Mouse (Mus musculus) MEL (cell line): ENCODE data around the gene Spon2. TPM values are rescaled to one million over a fixed set of nuclear protein-coding genes. Genes with fewer than 3 reads are reported as not detected.

ENCODE experiments used
- DNase-seq: peaks from one replicate; pipeline ENCODE4 v3.0.0; 2011; ENCODE audit warnings: low read depth, low spot score
- H3K27ac ChIP-seq: 2 replicates; pipeline ENCODE4 v1.5.1; 2012; ENCODE audit warnings: low read depth, mild to moderate bottlenecking, control low read depth, low read length, moderate library complexity; ENCODE audit not compliant: control insufficient read depth
- H3K27me3 ChIP-seq, 2 experiments: fragments of 150-350 bp in 1 of 2; sonication (generic) in 1 of 2; 2 replicates each; pipeline ENCODE4 v1.6.1; 2012; ENCODE audit warnings: low read length in 2 of 2, mild to moderate bottlenecking in 2 of 2, improper control_type of control experiment in 1 of 2, moderate library complexity in 1 of 2; ENCODE audit not compliant: insufficient read depth in 2 of 2, control insufficient read depth in 1 of 2
- H3K36me3 ChIP-seq, 2 experiments: 2 replicates each; pipeline ENCODE4 v1.6.1; 2012 to 2014; ENCODE audit warnings: low read length in 2 of 2, improper control_type of control experiment in 1 of 2, inconsistent platforms in 1 of 2, mild to moderate bottlenecking in 1 of 2; ENCODE audit not compliant: insufficient read depth in 2 of 2, control insufficient read depth in 1 of 2
- H3K4me1 ChIP-seq, 2 experiments: fragments of 150-350 bp in 1 of 2; sonication (generic) in 1 of 2; 2 replicates each; pipeline ENCODE4 v1.6.1; 2012; ENCODE audit warnings: low read length in 2 of 2, improper control_type of control experiment in 1 of 2, mild to moderate bottlenecking in 1 of 2; ENCODE audit not compliant: insufficient read depth in 2 of 2, control insufficient read depth in 1 of 2
- H3K4me3 ChIP-seq, 2 experiments: fragments of 150-350 bp in 1 of 2; sonication (generic) in 1 of 2; 2 replicates each; pipeline ENCODE4 v1.5.1; 2012; ENCODE audit warnings: low read depth in 2 of 2, low read length in 2 of 2, mild to moderate bottlenecking in 2 of 2, moderate library complexity in 2 of 2, control low read depth in 1 of 2, improper control_type of control experiment in 1 of 2; ENCODE audit not compliant: control insufficient read depth in 1 of 2, insufficient read depth in 1 of 2
- H3K79me2 ChIP-seq: 2 replicates; pipeline ENCODE4 v1.6.1; 2012; ENCODE audit warnings: mild to moderate bottlenecking, low read length, moderate library complexity; ENCODE audit not compliant: control insufficient read depth, poor library complexity, insufficient read depth
- H3K9ac ChIP-seq: 2 replicates; pipeline ENCODE4 v1.6.1; 2012; ENCODE audit warnings: low read depth, mild to moderate bottlenecking, control low read depth, low read length, moderate library complexity; ENCODE audit not compliant: control insufficient read depth, poor library complexity, severe bottlenecking
- H3K9me3 ChIP-seq: fragments of 150-350 bp; sonication (generic); replicated peaks from 2 replicates; pipeline ENCODE4 v1.6.1; 2012; ENCODE audit warnings: mild to moderate bottlenecking, low read length, improper control_type of control experiment, moderate library complexity; ENCODE audit not compliant: insufficient read depth
- EP300 ChIP-seq, 2 experiments: IDR thresholded peaks; 2 replicates each; pipeline ENCODE4 v1.6.1; 2011; ENCODE audit warnings: improper control_type of control experiment in 2 of 2, low read length in 2 of 2, low read depth in 1 of 2, mild to moderate bottlenecking in 1 of 2
- ETS1 ChIP-seq: IDR thresholded peaks from 2 replicates; pipeline ENCODE4 v1.6.1; 2012; ENCODE audit warnings: low read depth, mild to moderate bottlenecking, inconsistent platforms, low read length, improper control_type of control experiment, moderate library complexity
- GABPA ChIP-seq: IDR thresholded peaks from 2 replicates; pipeline ENCODE4 v1.6.1; 2012; ENCODE audit warnings: low read depth, mild to moderate bottlenecking, inconsistent platforms, low read length, improper control_type of control experiment, moderate library complexity
- MAX ChIP-seq: IDR thresholded peaks from 2 replicates; pipeline ENCODE4 v1.6.1; 2011; ENCODE audit warnings: low read length, improper control_type of control experiment
- MAZ ChIP-seq: IDR thresholded peaks from 2 replicates; pipeline ENCODE4 v1.6.1; 2012; ENCODE audit warnings: low read depth, mild to moderate bottlenecking, inconsistent platforms, low read length, improper control_type of control experiment
- MEF2A ChIP-seq: IDR thresholded peaks from 2 replicates; pipeline ENCODE4 v1.6.1; 2014; ENCODE audit warnings: low read depth, mild to moderate bottlenecking, inconsistent platforms, low read length, improper control_type of control experiment; ENCODE audit not compliant: poor library complexity, insufficient replicate concordance, severe bottlenecking; ENCODE audit errors: extremely low read depth
- MYB ChIP-seq: IDR thresholded peaks from 2 replicates; pipeline ENCODE4 v1.6.1; 2011; ENCODE audit warnings: mild to moderate bottlenecking, low read depth, low read length, improper control_type of control experiment
- MYC ChIP-seq: IDR thresholded peaks from 2 replicates; pipeline ENCODE4 v1.6.1; 2011; ENCODE audit warnings: low read depth, mild to moderate bottlenecking, low read length, improper control_type of control experiment, moderate library complexity
- POLR2AphosphoS5 ChIP-seq: IDR thresholded peaks from 2 replicates; pipeline ENCODE4 v1.6.1; 2012; ENCODE audit warnings: low read depth, borderline replicate concordance, mild to moderate bottlenecking, inconsistent platforms, low read length, moderate library complexity, mixed read lengths
- RCOR1 ChIP-seq: IDR thresholded peaks from 2 replicates; pipeline ENCODE4 v1.6.1; 2012; ENCODE audit warnings: low read depth, mild to moderate bottlenecking, inconsistent platforms, low read length, improper control_type of control experiment
- SMC3 ChIP-seq: IDR thresholded peaks from 2 replicates; pipeline ENCODE4 v1.6.1; 2011; ENCODE audit warnings: low read depth, low read length, improper control_type of control experiment
- TAL1 ChIP-seq: IDR thresholded peaks from 2 replicates; pipeline ENCODE4 v1.6.1; 2012; ENCODE audit warnings: mild to moderate bottlenecking, inconsistent platforms, low read length, moderate library complexity, mixed read lengths
- TBP ChIP-seq: IDR thresholded peaks from 2 replicates; pipeline ENCODE4 v1.8.0; 2011; ENCODE audit warnings: low read depth, low read length, improper control_type of control experiment
- TCF12 ChIP-seq: IDR thresholded peaks from 2 replicates; pipeline ENCODE4 v1.6.1; 2014; ENCODE audit warnings: low read depth, mild to moderate bottlenecking, inconsistent platforms, low read length, improper control_type of control experiment, moderate library complexity
- UBTF ChIP-seq: IDR thresholded peaks from 2 replicates; pipeline ENCODE4 v1.6.1; 2012; ENCODE audit warnings: low read depth, mild to moderate bottlenecking, inconsistent platforms, low read length, improper control_type of control experiment, moderate library complexity, borderline replicate concordance; ENCODE audit not compliant: insufficient read depth
- ZC3H11A ChIP-seq: IDR thresholded peaks from 2 replicates; pipeline ENCODE4 v1.6.1; 2012; ENCODE audit warnings: low read depth, mild to moderate bottlenecking, inconsistent platforms, low read length, improper control_type of control experiment
- ZMIZ1 ChIP-seq: IDR thresholded peaks from 2 replicates; pipeline ENCODE4 v1.6.1; 2012; ENCODE audit warnings: low read depth, mild to moderate bottlenecking, inconsistent platforms, low read length, improper control_type of control experiment, moderate library complexity
- ZNF384 ChIP-seq: IDR thresholded peaks from 2 replicates; pipeline ENCODE4 v1.6.1; 2012; ENCODE audit warnings: low read depth, mild to moderate bottlenecking, inconsistent platforms, low read length, improper control_type of control experiment
- polyA plus RNA-seq, 2 experiments: library from polyadenylated mRNA; stranded (reverse) in 1 of 2; unstranded in 1 of 2; fragments of >175 nt in 1 of 2; fragments of >200 nt in 1 of 2; gene quantifications; 2 replicates each; pipeline versions ENCODE4 v1.2.1 to v1.2.4; 2012; ENCODE audit warnings: low replicate concordance in 2 of 2, low read depth in 1 of 2; ENCODE audit not compliant: insufficient read length in 2 of 2, insufficient read depth in 1 of 2, missing spikeins in 1 of 2
- total RNA-seq: library from RNA; depleted of rRNA; stranded (reverse); fragments of 300-350 nt; gene quantifications from 2 replicates; pipeline ENCODE4 v1.2.3, GENCODE M21; 2012

Spon2 gene
- total and polyA plus RNA-seq, 3 experiments, result 2.6 to 3.1 TPM; not detected in 1

- DNase-seq, result no peak
Observed at GRCm38 (mm10) chr5:33207136-33207535, 11.1 kb downstream of the Spon2 start.

DNA sequence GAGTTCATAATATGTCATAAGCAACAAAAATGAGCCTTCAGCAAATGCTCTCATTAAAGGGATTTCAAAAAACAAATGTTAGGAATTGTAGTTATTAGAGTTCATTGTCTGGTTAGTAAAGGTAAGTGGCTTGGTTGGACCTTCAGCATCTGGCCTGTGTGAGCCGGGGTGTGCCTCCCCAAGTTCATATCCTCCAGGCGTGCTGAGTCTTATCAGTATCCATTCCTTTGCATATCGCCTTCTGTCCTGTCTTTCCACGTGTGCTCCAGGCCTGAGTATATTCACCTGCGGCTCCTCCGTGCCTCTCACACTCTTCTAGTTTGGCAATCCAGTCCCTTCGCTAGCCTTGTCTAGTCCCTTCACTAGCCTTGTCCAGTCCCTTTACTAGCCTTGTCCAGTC, 11.9 kb downstream of the Spon2 start:
- no peak for DNase-seq
- Histone ChIP-seq H3K27ac (no peak overlapping the region), H3K9me3 (no peaks in the 10 kb centered on the region), H3K9ac (no peak overlapping the region), H3K4me1 (peaks cover 27 to 56% of the 10 kb centered on the region in 2 experiments), H3K27me3 (no peaks in the 10 kb centered on the region), H3K36me3 (peaks cover 0 to 24% of the 10 kb centered on the region in 2 experiments; a peak in 2 of 4 replicates), H3K79me2 (no peaks in the 10 kb centered on the region), H3K4me3 (no peak overlapping the region)
- no peak for TF ChIP-seq TBP
- TF ChIP-seq ZC3H11A, result no peak
- 0 out of 2 replicates have a peak, but pooled peaks have one; percentile 10 for TF ChIP-seq ETS1
- TF ChIP-seq MYC, result 0 out of 2 replicates have a peak, but pooled peaks have one; percentile 21
- TF ChIP-seq RCOR1, result no peak

More at GRCm38 (mm10) chr5:33207136-33207535, 11.1 kb downstream of the Spon2 start:
- H3K4me3 ChIP-seq, result no peak overlapping the region
- H3K4me1 ChIP-seq, result peaks cover 26 to 49% of the 10 kb centered on the region in 2 experiments
- no peaks in the 10 kb centered on the region for H3K79me2 ChIP-seq
- peaks cover 0 to 17% of the 10 kb centered on the region in 2 experiments; a peak in 2 of 4 replicates for H3K36me3 ChIP-seq
- no peaks in the 10 kb centered on the region for H3K9me3 ChIP-seq
- no peak overlapping the region for H3K9ac ChIP-seq
- H3K27me3 ChIP-seq, result no peaks in the 10 kb centered on the region
- TF ChIP-seq ZC3H11A (no peak), ZNF384 (no peak), EP300 (IDR thresholded peaks at IDR 0.05; ENCODE audit: low read depth in 1 of 2, low read length in 2 of 2) (no peak), SMC3 (no peak), TCF12 (no peak), MYB (no peak), MAX (no peak), MEF2A (no peak), TAL1 (no peak), ZMIZ1 (no peak), UBTF (no peak), GABPA (no peak), POLR2AphosphoS5 (no peak), MAZ (no peak)
- no peak overlapping the region for H3K27ac ChIP-seq
